Mouse (Mus musculus): ENCODE data around the gene Ralgps1.

DNA sequence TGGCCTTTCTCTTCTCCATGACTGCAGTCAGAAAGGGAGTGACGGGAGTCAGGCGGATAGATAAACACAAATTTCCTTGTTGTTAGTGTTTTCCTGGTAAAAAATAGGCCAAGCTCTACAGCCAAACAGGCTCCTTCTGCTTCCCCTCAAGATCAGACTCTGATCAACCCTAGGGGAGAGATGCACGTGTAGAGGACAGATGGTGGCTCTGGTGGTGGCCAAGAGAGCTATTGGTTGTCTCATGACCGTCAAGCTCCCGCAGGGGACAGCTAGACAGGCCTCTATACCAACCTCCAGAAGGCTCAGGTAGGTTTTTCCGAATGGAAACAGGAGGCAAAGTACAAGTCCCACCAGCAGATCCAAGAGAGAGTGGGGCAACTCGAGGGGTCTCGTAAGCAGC, 270.8 kb downstream of the Ralgps1 start:
- TF ChIP-seq CTCF (IDR thresholded peaks at IDR 0.05; ENCODE audit: borderline replicate concordance, control insufficient read depth, extremely low read depth, insufficient read depth, low read length, poor library complexity) (no peak), POLR2A (IDR thresholded peaks at IDR 0.05; ENCODE audit: control insufficient read depth, extremely low read depth, insufficient read depth, low read length, poor library complexity) (no peak)

Data from thymus, adult 2 months (tissue).